Mouse (Mus musculus) embryonic fibroblast, embryonic 13.5 days (primary cell): Measurements from ENCODE around the gene Tpx2. TPM values are rescaled to one million over a fixed set of nuclear protein-coding genes. Genes with fewer than 3 reads are reported as not detected.
A peak's percentile ranks its signal among the peaks of the same experiment; 100 is the strongest.

Experiments
- H3K27ac ChIP-seq: 2 replicates; pipeline ENCODE4 v1.5.1; 2012; ENCODE audit warnings: low read length, control low read depth, inconsistent platforms; ENCODE audit not compliant: insufficient read depth
- H3K4me1 ChIP-seq: 2 replicates; pipeline ENCODE4 v1.6.1; 2011; ENCODE audit warnings: low read length; ENCODE audit not compliant: control insufficient read depth, insufficient read depth
- H3K4me3 ChIP-seq: 2 replicates; pipeline ENCODE4 v1.5.1; 2011; ENCODE audit warnings: mild to moderate bottlenecking, control low read depth, low read length; ENCODE audit not compliant: insufficient read depth
- CTCF ChIP-seq: IDR thresholded peaks from 2 replicates; pipeline ENCODE4 v1.5.1; 2011; ENCODE audit warnings: mild to moderate bottlenecking, control low read depth, low read length, moderate library complexity, borderline replicate concordance; ENCODE audit not compliant: insufficient read depth
- POLR2A ChIP-seq: IDR thresholded peaks from 2 replicates; pipeline ENCODE4 v1.6.1; 2011; ENCODE audit warnings: low read depth, mild to moderate bottlenecking, control low read depth, low read length, moderate library complexity
- polyA plus RNA-seq: library from polyadenylated mRNA; stranded (reverse); fragments of >200 nt; gene quantifications from 2 replicates; pipeline ENCODE4 v1.2.4, GENCODE M21; 2011; ENCODE audit warnings: low read depth; ENCODE audit not compliant: missing spikeins, insufficient read length

The Tpx2 gene
- polyA plus RNA-seq, 1 experiment = 82.9 TPM

DNA sequence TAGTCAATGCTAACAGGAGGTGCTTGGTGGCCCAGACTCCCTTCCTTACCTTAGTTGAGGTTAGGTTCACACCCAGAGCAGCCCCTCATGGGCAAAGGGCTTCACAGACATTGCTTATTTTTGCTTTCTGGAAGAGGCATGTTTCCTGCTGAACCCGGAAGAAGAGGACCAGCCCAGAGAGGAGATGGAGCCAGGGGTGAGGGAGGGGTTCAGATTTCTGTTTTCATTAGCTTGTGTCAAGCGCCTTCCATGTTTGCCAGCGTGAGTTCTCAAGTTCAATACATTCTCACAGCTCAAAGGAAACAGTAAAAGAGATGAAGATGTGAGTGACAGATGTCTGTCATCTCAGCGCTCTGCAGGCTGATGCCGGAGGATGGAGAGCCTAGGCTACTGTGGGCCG is 62.1 kb downstream of the Tpx2 start:
- Histone ChIP-seq H3K4me1 (peaks cover 11% of the 10 kb centered on the region; the same call in 1 of the 2 replicates), H3K27ac (no peak overlapping the region), H3K4me3 (no peak overlapping the region)
- TF ChIP-seq POLR2A (no peak), CTCF (no peak)

DNA sequence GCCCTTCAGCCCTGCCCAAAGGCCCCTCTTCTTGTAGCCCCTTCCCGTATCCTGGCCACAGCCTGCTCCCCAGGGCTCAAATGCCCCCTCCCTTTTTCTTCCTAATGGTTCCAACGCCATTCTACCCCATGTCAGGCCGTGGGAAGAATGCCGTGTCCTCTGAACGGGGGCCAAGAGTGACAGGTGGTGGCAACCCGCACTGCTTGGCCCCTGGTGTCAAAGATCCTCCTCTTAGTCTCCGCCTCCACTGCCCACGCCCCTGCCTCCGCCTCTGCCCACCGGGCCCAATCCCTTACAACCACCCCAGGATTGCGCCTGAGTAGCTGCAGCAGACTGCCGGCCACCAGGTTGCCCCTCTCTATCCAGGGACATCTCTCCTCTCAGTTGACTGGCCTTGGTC is 63.3 kb downstream of the Tpx2 start, which contains the start of gene Mylk2:
Mylk2 (plus strand) TSS at position 322 of the 400 bp plus-strand sequence.
- no peak within 1 kb of the TSS for H3K27ac ChIP-seq
- H3K4me3 ChIP-seq = no peak within 1 kb of the TSS
- H3K4me1 ChIP-seq = peaks cover 6% of the 10 kb centered on the region; the same call in 1 of the 2 replicates
- TF ChIP-seq CTCF = no peak
- TF ChIP-seq POLR2A = no peak

DNA sequence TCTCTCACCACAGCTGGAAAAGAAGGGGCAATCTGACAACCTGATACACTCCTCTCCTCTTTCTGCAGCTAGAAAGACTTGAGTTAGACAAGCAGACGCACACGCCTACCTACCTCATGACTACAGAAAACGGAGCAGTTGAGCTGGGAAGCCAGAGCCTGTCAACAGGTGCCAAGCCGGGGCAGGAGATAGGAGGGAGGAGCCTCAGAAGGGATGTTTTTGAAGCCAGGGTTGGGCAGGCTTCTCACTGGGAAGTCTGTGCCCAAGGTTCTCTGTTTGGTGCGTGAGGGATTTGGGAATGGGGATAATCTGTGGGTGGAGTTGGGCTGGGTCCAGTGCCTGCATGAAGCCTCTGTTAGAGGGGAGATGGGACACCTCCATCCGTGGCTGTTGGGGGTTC is 63.7 kb downstream of the Tpx2 start:
- no peak for TF ChIP-seq CTCF
- no peak for TF ChIP-seq POLR2A
- Histone ChIP-seq H3K4me3 (no peak overlapping the region), H3K27ac (no peak overlapping the region), H3K4me1 (peaks cover 6% of the 10 kb centered on the region; the same call in 1 of the 2 replicates)

GRCm38 (mm10) chr2:152913471-152913870 is 65.7 kb downstream of the Tpx2 start:
- H3K4me3 ChIP-seq = no peak overlapping the region
- TF ChIP-seq CTCF (no peak), POLR2A (no peak)
- peaks cover 4% of the 10 kb centered on the region; the same call in 1 of the 2 replicates for H3K4me1 ChIP-seq
- H3K27ac ChIP-seq = no peak overlapping the region

- TF ChIP-seq CTCF (peak; percentile 84), POLR2A (no peak)
- H3K27ac ChIP-seq = peak overlapping the region; percentile 79
- no peak overlapping the region for H3K4me3 ChIP-seq
- H3K4me1 ChIP-seq = peaks cover 4% of the 10 kb centered on the region; the same call in 1 of the 2 replicates
These were observed 66.8 kb downstream of the Tpx2 start for GRCm38 (mm10) chr2:152914310-152915120.

- H3K4me3 ChIP-seq = no peak overlapping the region
- TF ChIP-seq CTCF (no peak), POLR2A (no peak)
- peaks cover 4% of the 10 kb centered on the region; the same call in 1 of the 2 replicates for H3K4me1 ChIP-seq
- peak overlapping the region; percentile 41; the same call in 1 of the 2 replicates for H3K27ac ChIP-seq
These were observed 67.7 kb downstream of the Tpx2 start for GRCm38 (mm10) chr2:152915453-152915852.

- TF ChIP-seq POLR2A (no peak), CTCF (no peak)
- Histone ChIP-seq H3K4me1 (peaks cover 4% of the 10 kb centered on the region; the same call in 1 of the 2 replicates), H3K27ac (no peak overlapping the region), H3K4me3 (no peak overlapping the region)
These were observed 68.3 kb downstream of the Tpx2 start for GRCm38 (mm10) chr2:152916111-152916510.

DNA sequence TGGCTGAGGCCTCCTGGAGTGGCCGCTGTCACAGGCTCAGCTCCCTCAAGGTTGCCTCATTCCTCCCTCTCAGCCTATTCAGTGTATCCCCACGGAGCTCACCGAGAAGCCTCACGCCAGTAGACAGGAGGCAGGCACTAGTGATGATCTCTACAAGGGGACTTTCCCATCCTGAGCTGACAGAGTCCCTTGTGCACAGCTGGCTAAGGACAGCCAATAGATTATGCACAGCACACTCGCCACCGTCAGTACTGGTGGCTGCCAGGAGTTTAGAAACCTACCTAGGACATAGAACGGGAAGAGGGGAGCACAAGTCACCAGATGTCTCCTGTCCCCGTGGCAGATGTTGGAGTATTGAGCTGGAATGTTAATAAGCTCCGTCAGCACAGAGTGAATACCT is 69.9 kb downstream of the Tpx2 start:
- H3K4me3 ChIP-seq = no peak overlapping the region
- peaks cover 4% of the 10 kb centered on the region; the same call in 1 of the 2 replicates for H3K4me1 ChIP-seq
- TF ChIP-seq CTCF = no peak
- TF ChIP-seq POLR2A = no peak
- no peak overlapping the region for H3K27ac ChIP-seq

- Histone ChIP-seq H3K4me3 (no peak overlapping the region), H3K27ac (no peak overlapping the region), H3K4me1 (peaks cover 23% of the 10 kb centered on the region)
- no peak for TF ChIP-seq CTCF
- TF ChIP-seq POLR2A = no peak
These were observed 74.6 kb downstream of the Tpx2 start for GRCm38 (mm10) chr2:152922376-152922775.

DNA sequence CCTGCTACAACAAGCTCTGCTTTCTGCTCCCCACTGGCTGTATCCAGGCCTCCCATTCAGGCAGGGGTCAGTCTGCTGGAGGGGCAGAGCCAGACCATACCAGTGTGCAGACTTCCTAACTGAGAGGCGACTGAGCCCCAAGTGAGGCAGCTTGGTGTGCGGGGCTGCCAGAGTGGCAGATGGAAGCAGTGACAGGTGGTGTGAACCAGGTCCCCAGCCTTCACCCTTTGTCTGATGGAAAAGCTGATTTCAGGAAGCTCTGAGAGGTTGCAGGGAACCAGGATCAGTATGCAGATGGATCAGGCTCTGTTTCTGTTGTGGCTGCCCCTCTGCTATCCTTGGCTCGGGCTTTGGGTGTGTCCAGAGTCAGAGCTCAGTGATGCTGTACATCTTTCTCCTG is 75.9 kb downstream of the Tpx2 start:
- TF ChIP-seq POLR2A (no peak), CTCF (no peak)
- Histone ChIP-seq H3K27ac (peak overlapping the region; percentile 24; the same call in 1 of the 2 replicates), H3K4me3 (no peak overlapping the region), H3K4me1 (peaks cover 26% of the 10 kb centered on the region)
